Mouse (Mus musculus) hindbrain, postnatal 0 days (tissue): ENCODE results near the gene Rbm24. TPM values are rescaled to one million over a fixed set of nuclear protein-coding genes. Genes with fewer than 3 reads are reported as not detected.
A peak's percentile ranks its signal among the peaks of the same experiment; 100 is the strongest.

Experiments
- ATAC-seq: fragments of 200-750 bp; cut with Nextera tagmentation; 2 replicates; pipeline ENCODE4 v1.8.0; 2017; ENCODE audit warnings: mild to moderate bottlenecking, moderate TSS enrichment, moderate library complexity
- DNase-seq: peaks from one replicate; pipeline ENCODE4 v3.0.0-alpha.2; 2015; ENCODE audit warnings: low spot score
- H3K27ac ChIP-seq: fragments of 300-500 bp; sonication (generic); 2 replicates; pipeline ENCODE4 v1.5.1; 2014; ENCODE audit warnings: mild to moderate bottlenecking
- H3K27me3 ChIP-seq: fragments of 300-500 bp; sonication (generic); 2 replicates; pipeline ENCODE4 v1.6.1; 2014; ENCODE audit warnings: low read length, mixed read lengths; ENCODE audit not compliant: insufficient read depth
- H3K36me3 ChIP-seq: fragments of 300-500 bp; sonication (generic); 2 replicates; pipeline ENCODE4 v1.6.1; 2014; ENCODE audit warnings: low read length, mixed read lengths; ENCODE audit not compliant: insufficient read depth
- H3K4me1 ChIP-seq: fragments of 300-500 bp; sonication (generic); 2 replicates; pipeline ENCODE4 v1.6.1; 2014; ENCODE audit warnings: antibody characterized with exemption, low read length, mixed read lengths; ENCODE audit not compliant: insufficient read depth
- H3K4me2 ChIP-seq: fragments of 300-500 bp; sonication (generic); 2 replicates; pipeline ENCODE4 v1.6.1; 2014; ENCODE audit warnings: low read depth, mild to moderate bottlenecking, low read length, moderate library complexity, mixed read lengths
- H3K4me3 ChIP-seq: fragments of 300-500 bp; sonication (generic); 2 replicates; pipeline ENCODE4 v1.5.1; 2014; ENCODE audit warnings: low read length
- H3K9ac ChIP-seq: fragments of 300-500 bp; sonication (generic); replicated peaks from 2 replicates; pipeline ENCODE4 v1.6.1; 2014; ENCODE audit warnings: mild to moderate bottlenecking, low read length, moderate library complexity, mixed read lengths
- H3K9me3 ChIP-seq: fragments of 300-500 bp; sonication (generic); 2 replicates; pipeline ENCODE4 v1.6.1; 2016; ENCODE audit warnings: low read length, mixed read lengths
- CTCF ChIP-seq: IDR thresholded peaks from 2 replicates; pipeline ENCODE4 v1.5.1; 2016; ENCODE audit warnings: antibody characterized with exemption, control low read depth, low read depth
- WGBS: fragments of 180-500 bp; shearing (Covaris S2); extraction: QIAGEN DNeasy Blood & Tissue Kit; methylation state at CpG from one replicate; pipeline ENCODE4 v1.1.7; 2014; 5-methylcytosine and 5-hydroxymethylcytosine counted together
- polyA plus RNA-seq: library from polyadenylated mRNA; unstranded; fragments of >200 nt; fragmentation: Nextera tagmentation; extraction: Ambion mirVana; gene quantifications from 2 replicates; pipeline ENCODE4 v1.2.1, GENCODE M21; 2015
- total RNA-seq: library from RNA; depleted of rRNA; stranded (reverse); fragments of >200 nt; gene quantifications from 2 replicates; pipeline ENCODE4 v1.2.3, GENCODE M21; 2014; rRNA removed

Gene Rbm24
- total RNA-seq (22.1 and 22.9 TPM in 2 replicates), polyA plus RNA-seq (1.9 and 2.8 TPM in 2 replicates)

DNA sequence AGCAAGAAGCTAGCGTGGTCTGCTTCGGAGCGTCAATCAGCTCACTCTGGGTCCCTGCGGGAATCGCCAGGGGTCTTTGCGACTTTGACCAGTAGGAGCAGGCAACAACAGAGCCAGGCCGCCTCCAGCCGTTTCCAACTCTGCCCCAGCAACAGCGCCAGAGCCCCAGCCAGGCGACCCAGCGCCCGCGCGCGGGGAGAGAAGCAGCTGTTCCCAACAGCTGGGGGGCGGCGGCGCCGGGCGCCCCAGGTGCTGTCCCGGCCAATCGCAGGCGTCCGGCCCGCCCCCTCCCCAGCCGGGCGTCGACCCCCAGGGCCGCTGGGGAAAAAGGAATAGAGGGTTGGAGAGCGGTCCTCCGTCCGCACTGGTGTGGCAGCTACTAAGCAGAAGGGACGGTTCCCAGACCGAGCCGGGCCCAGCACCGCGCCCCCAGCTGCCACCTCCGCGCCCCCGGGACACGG is at the start of gene Rbm24:
TSS of gene Rbm24 (plus strand) at position 294 of the 461 bp plus-strand sequence.
- ATAC-seq (peak; percentile 82), DNase-seq (peak; percentile 79)
- Histone ChIP-seq H3K4me1 (no peaks in the 10 kb centered on the region), H3K4me2 (peak within 1 kb of the TSS; percentile 95), H3K27ac (peak within 1 kb of the TSS; percentile 64), H3K36me3 (no peaks in the 10 kb centered on the region), H3K4me3 (peak within 1 kb of the TSS; percentile 72), H3K9ac (peak within 1 kb of the TSS; percentile 78), H3K27me3 (no peaks in the 10 kb centered on the region), H3K9me3 (no peaks in the 10 kb centered on the region)
- under 1% methylated on average over 35 of the region's 41 CpGs for WGBS
- TF ChIP-seq CTCF, result no peak

DNA sequence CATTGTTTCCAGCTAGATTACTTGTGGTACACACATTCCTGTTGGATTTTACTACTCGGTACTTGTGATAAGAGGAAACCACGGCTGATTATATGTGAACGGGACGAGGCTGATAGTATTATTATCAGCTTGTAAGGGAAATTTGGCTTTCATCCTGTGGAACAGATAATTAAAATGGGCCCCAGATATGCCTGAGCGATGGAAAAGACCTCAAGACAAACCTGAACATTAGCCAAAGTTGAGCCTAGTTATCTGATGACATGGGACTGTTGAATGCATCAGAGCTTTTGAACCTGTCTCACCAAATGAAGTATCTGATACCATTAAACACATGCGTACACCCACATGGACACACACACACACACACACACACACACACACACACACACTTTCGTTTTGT is 45.4 kb upstream of the Rbm24 start:
- 81% methylated on average over 7 of the region's 7 CpGs for WGBS
- H3K4me1 ChIP-seq, result no peaks in the 10 kb centered on the region
- no peak overlapping the region for H3K27ac ChIP-seq
- ATAC-seq (no peak), DNase-seq (no peak)
- no peaks in the 10 kb centered on the region for H3K27me3 ChIP-seq
- H3K9me3 ChIP-seq, result no peaks in the 10 kb centered on the region
- TF ChIP-seq CTCF, result no peak
- H3K36me3 ChIP-seq, result no peaks in the 10 kb centered on the region
- H3K4me3 ChIP-seq, result no peak overlapping the region
- no peak overlapping the region for H3K9ac ChIP-seq
- no peak overlapping the region for H3K4me2 ChIP-seq

DNA sequence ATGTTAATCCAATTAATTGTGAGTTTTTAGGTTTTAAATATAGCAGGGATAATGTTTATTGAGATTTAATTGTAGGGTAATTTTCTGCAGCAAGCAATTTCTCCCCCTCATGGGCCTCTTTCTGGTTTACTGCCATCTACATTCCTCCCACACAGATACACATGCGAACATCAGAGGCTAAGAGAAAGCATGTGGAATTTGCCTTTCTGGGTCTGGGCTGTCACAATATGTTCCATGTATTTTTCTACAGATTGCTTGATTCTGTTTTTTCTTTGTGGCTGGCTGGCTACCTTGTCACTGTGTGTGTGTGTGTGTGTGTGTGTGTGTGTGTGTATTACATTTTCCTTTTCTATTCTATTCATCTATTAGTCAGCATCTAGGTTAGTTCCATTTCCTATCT is 42.9 kb upstream of the Rbm24 start:
- ATAC-seq, result no peak
- Histone ChIP-seq H3K4me3 (no peak overlapping the region), H3K4me1 (no peaks in the 10 kb centered on the region), H3K4me2 (no peak overlapping the region), H3K9ac (no peak overlapping the region), H3K36me3 (no peaks in the 10 kb centered on the region), H3K9me3 (no peaks in the 10 kb centered on the region), H3K27ac (no peak overlapping the region), H3K27me3 (no peaks in the 10 kb centered on the region)
- WGBS, result 78% methylated on average over 1 of the region's 1 CpGs
- no peak for DNase-seq
- TF ChIP-seq CTCF, result no peak

DNA sequence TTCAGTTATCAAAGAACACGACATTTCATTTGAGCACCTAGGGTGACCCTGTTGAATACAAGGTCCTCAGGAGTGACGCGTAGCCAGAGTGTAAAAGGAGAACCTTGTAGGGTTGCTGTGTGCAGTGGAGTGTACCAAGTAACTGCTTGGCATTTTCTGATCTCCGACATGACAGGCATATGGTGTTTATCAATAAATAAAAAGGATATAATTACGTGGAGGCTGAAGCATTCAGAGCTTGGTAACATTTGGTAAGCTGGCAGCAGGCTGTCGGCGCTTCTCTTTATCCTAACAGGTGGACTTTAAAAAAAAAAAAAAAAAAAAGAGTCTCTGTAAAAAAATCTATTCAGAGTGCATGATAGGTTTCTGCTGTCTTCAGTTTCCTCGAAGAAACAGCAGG is 30.8 kb upstream of the Rbm24 start:
- 63% methylated on average over 8 of the region's 8 CpGs for WGBS
- no peak for TF ChIP-seq CTCF
- no peaks in the 10 kb centered on the region for H3K27me3 ChIP-seq
- H3K27ac ChIP-seq, result no peak overlapping the region
- H3K4me2 ChIP-seq, result no peak overlapping the region
- H3K9ac ChIP-seq, result no peak overlapping the region
- H3K4me3 ChIP-seq, result no peak overlapping the region
- no peaks in the 10 kb centered on the region for H3K9me3 ChIP-seq
- ATAC-seq, result no peak
- DNase-seq, result no peak
- H3K4me1 ChIP-seq, result no peaks in the 10 kb centered on the region
- H3K36me3 ChIP-seq, result no peaks in the 10 kb centered on the region

DNA sequence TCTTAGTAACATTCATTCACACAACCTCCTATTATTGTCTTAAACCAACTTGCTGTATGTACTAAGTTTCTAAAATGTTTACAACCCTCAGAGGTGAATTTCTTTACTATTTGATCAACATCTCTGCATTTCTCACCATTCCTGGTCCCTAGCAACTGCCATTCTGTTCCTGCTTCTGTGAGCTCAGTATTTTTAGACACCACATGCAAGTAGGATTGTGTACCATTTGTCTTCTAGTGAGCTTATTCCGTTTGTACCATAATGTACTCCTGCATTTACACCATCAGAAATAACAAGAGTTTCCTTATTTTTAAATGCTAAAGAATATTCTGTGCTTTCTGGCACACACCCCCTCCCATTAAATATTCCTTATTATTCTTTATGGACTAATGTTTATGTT is 26.6 kb upstream of the Rbm24 start:
- WGBS, result 87% methylated on average over 1 of the region's 1 CpGs
- Histone ChIP-seq H3K4me1 (no peaks in the 10 kb centered on the region), H3K27ac (no peak overlapping the region), H3K9ac (no peak overlapping the region), H3K4me2 (no peak overlapping the region), H3K4me3 (no peak overlapping the region), H3K27me3 (no peaks in the 10 kb centered on the region), H3K36me3 (no peaks in the 10 kb centered on the region), H3K9me3 (no peaks in the 10 kb centered on the region)
- ATAC-seq (no peak), DNase-seq (no peak)
- no peak for TF ChIP-seq CTCF

DNA sequence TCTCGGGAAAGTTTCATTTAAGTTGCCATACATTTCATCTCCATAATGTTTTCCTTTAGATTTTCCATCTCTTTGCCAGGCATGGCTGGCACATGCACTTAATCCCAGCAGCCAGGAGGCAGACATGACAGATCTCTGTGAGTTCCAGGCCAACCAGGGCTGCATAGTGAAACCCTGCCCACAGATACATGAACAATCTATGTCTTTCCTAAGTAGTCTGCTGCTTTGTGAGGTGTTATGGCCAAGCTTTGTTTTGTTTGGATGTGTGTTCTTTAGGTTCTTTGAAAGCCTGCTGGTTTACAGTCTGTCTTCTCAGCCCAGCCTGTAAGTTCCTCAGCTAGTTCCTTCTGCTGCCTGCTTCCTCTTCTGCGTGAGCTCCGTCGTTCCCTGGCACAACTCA is 25.3 kb upstream of the Rbm24 start:
- Histone ChIP-seq H3K4me2 (no peak overlapping the region), H3K9me3 (no peaks in the 10 kb centered on the region), H3K27me3 (no peaks in the 10 kb centered on the region), H3K4me3 (no peak overlapping the region), H3K36me3 (no peaks in the 10 kb centered on the region), H3K9ac (no peak overlapping the region), H3K27ac (no peak overlapping the region), H3K4me1 (no peaks in the 10 kb centered on the region)
- DNase-seq, result no peak
- WGBS, result 64% methylated on average over 4 of the region's 4 CpGs
- no peak for TF ChIP-seq CTCF
- no peak for ATAC-seq

DNA sequence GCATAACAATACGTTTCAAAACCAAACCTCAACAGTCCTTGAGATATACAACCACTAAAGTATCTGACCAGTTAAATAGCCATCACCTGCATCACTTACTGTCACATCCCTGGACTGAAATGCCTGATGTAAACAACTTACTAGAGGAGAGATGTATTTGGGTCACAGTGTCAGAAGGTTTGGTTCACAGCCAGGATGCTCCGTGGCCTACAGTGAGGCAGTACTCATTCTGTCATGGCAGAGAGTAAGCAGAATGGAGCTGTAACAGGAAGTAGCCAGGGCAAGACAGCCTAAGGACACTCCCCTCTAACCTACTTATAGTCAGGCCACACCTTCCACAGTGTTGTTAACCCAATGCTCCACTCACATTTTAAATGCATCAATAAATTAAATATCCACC is 24.3 kb upstream of the Rbm24 start:
- ATAC-seq (no peak), DNase-seq (no peak)
- 63% methylated on average over 2 of the region's 2 CpGs for WGBS
- Histone ChIP-seq H3K36me3 (no peaks in the 10 kb centered on the region), H3K4me3 (no peak overlapping the region), H3K9me3 (no peaks in the 10 kb centered on the region), H3K4me1 (no peaks in the 10 kb centered on the region), H3K9ac (no peak overlapping the region), H3K4me2 (no peak overlapping the region), H3K27ac (no peak overlapping the region), H3K27me3 (no peaks in the 10 kb centered on the region)
- TF ChIP-seq CTCF, result no peak
